Mouse (Mus musculus) ovary, postnatal 36 days (tissue): ENCODE results near the gene Uts2.
A peak's percentile ranks its signal among the peaks of the same experiment; 100 is the strongest.

Experiments used
- DNase-seq: peaks from one replicate; pipeline ENCODE4 v3.0.0; 2022; ENCODE audit warnings: low spot score, mixed read lengths

Uts2 gene

GRCm38 (mm10) chr4:150996797-150997196, at the start of gene Uts2:
Gene Uts2, plus strand, starts transcription at chr4:150997097.
- DNase-seq = no peak

- DNase-seq = no peak
These were observed 45.9 kb upstream of the Uts2 start for GRCm38 (mm10) chr4:150950972-150951371.

GRCm38 (mm10) chr4:150956369-150957105, 40.4 kb upstream of the Uts2 start:
- no peak for DNase-seq

GRCm38 (mm10) chr4:150957106-150957458, 39.8 kb upstream of the Uts2 start:
- DNase-seq = no peak

DNA sequence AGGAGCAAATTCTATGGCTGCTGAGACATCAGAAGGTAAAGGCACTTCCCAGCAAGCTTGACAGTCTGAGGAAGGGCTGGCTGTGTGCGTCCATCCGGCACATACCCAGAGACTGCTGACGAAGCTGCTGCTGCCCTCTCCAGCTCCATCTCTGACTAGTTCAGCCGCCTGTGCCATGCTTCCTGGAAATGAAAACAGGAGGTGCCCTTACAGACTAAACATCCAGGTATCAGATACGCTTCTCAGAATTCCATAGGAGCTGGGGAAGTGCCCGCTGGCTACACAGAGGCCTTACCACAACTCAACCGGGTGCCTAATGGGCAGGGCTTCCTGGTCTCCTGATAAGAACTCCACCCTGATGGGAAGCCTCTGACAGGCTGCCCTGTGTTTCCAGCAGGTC, 38.4 kb upstream of the Uts2 start:
- no peak for DNase-seq

DNA sequence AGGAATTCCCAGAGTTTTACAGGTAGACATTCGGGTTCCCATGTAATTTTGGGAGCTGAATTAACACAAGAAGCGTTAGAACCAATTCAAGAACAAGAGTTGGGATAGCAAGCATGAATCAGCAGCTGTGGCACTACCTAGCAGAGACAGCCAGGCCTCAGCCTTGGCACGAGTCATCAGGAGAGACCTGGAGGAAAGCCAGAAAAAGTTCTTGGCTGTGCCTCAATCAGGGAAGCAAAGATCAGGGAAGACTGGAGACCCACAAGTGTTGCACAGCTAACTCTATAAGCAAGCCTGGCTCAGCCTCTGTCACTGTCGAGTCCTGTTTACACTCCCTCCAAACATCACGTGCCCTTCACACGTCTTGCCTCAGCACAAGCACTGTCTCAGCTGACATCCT, 34.7 kb upstream of the Uts2 start:
- DNase-seq = peak; percentile 20

GRCm38 (mm10) chr4:150963711-150964110, 33.2 kb upstream of the Uts2 start:
- no peak for DNase-seq

GRCm38 (mm10) chr4:150964635-150965554, 32.0 kb upstream of the Uts2 start:
- DNase-seq = peak; percentile 81

- no peak for DNase-seq
These were observed 31.3 kb upstream of the Uts2 start for GRCm38 (mm10) chr4:150965555-150965951.

GRCm38 (mm10) chr4:150966556-150966955, 30.3 kb upstream of the Uts2 start:
- peak; percentile 42 for DNase-seq

- no peak for DNase-seq
These were observed 27.9 kb upstream of the Uts2 start for GRCm38 (mm10) chr4:150968956-150969355.

DNA sequence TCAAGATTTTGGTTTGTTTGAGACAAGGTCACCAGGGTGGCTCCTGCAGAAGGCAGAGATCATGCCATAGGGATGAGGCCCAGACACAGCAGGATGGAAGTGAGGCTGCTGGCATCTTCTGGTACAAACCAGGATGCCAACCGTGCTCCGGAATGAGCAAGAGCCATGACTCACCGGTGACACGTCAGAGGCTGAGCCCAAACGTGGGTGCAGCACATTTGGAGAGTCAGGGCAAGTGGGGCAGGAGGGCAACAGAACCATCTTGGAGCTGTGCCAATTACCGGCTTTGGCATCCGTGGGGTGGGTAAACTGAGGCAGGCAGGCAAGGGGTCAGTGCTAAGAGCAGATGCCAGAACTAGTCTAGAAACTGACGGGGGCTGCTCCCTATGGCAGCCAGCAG, 23.6 kb upstream of the Uts2 start:
- no peak for DNase-seq

GRCm38 (mm10) chr4:150975145-150975544, 21.8 kb upstream of the Uts2 start:
- no peak for DNase-seq

- no peak for DNase-seq
These were observed 18.6 kb upstream of the Uts2 start for GRCm38 (mm10) chr4:150978156-150978910.

DNA sequence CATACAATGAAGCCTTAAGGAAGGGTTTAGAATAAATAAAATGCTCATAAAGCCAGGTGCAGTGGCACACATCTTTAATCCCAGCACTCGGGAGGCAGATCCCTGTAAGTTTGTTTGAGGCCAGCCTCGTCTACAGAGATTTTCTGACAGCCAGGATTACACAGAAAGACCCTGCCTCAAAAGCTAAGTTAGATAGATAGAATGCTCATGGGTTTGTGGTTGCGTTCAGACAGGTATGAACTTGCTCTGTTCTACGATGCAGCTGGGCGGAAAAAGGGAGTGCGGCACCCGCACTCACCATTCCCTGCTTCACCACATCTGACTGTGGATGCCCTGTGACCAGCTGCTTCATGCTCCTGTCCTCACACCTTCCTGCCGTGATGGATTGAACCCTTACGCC, 17.4 kb upstream of the Uts2 start:
- no peak for DNase-seq

DNA sequence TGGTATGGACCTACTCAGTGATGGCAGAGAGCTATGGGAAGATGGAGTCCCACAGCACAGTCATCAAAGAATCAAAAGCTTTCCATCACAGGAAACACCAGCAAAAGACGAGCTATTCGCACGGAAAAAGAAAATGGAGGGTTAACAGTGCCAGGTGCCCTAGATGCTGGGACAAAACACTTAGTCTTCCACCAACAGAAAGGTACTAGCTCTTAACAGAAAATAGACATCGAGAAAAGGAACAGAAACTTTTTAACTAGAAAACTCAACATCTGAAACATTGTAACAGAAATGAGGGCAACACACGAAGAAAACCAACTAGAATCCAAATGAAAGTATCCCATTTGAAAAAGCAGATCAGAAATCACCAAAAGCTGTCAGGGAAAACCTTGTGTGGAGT, 16.7 kb upstream of the Uts2 start:
- DNase-seq = no peak

DNA sequence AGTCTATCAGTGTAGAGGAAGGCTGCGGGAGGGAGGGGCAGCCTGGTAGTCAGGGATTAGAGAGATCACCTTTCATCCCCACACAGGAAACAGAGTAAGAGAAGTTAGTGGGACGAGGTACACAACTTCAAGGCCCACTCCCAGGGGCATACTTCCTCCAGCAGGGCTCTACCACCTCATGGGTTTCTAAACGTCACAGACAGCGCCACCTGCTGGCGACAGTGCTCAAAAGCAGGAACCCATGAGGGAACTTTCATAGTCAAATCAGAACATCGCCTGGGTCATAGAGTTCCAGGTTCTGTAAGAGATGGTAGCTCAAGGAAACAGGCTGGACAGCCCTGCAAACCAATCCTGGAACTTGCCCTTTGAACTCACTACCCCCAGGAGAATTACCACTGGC, 6.7 kb upstream of the Uts2 start:
- peak; percentile 12 for DNase-seq

DNA sequence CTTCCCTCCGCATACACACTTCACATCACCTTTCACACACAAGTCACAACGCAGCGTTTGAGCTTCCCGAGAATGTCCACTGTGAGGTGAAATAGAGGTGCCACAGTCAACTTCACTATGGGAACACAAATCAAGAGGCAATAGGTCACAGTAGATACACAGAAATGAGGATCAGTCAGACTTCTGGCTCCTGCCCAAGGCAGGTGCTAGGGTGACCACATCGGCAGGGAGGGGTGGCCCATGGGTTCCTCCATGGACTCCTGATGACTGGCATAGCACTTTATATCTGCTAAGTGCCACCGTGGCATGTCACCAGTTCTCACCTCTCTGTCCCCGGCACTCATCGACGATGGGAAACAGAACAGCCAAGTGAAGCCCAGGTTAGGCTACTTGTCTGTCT, 1.7 kb downstream of the Uts2 start:
- no peak for DNase-seq

DNA sequence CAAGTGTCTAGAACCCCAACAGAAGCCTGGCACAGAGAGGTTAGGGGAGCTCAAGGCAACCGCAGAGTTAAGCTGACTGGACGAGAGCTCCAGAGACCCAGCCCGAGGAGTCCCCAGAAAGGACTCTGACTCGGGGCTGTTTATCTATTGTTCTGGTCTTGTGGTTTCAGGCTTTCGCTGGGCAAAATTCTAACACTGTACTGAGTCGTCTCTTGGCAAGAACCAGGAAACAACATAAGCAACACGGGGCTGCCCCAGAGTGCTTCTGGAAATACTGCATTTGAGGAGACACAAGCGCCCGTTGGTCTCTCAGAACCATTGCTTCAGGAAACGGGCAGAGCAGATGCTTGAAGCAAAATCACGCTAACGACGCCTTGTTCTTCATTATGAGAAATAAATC, 4.5 kb downstream of the Uts2 start:
- DNase-seq = no peak

GRCm38 (mm10) chr4:151005656-151006318, 8.9 kb downstream of the Uts2 start:
- DNase-seq = no peak

DNA sequence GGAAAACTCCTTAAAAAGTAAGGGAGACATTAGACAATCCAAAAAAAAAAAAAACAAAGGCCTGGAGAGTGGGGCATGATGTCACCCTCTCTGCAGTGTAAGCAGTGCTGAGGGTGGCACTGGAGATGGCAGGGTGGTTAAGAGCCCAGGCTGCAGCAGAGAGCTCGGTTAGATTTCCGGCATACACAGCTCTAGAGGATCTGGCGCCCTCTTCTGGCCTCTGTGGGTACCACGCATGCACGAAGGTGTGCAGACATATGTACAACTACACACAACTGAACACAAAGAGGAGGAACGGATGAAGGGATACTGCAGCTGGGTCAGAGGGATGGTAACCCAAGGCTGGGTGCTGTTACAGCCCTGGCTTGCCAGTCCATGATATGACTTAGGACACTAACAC, 10.0 kb downstream of the Uts2 start:
- DNase-seq = peak; percentile 20

- DNase-seq = no peak
These were observed 13.4 kb downstream of the Uts2 start for GRCm38 (mm10) chr4:151010316-151010715.
